Mouse (Mus musculus): Measurements from ENCODE around the gene Sdc4.

GRCm38 (mm10) chr2:164422675-164423393 is 20.9 kb downstream of the Sdc4 start:
- TF ChIP-seq CTCF (conservative IDR thresholded peaks at IDR 0.05; ENCODE audit: low read length) (no peak), NANOG (IDR thresholded peaks at IDR 0.05; ENCODE audit: borderline replicate concordance, low read length) (no peak), POU5F1 (IDR thresholded peaks at IDR 0.05; ENCODE audit: borderline replicate concordance, low read length) (no peak)
